Mouse (Mus musculus) stomach, embryonic 16.5 days (tissue): ENCODE data around the gene Rnf41. TPM values are rescaled to one million over a fixed set of nuclear protein-coding genes. Genes with fewer than 3 reads are reported as not detected.
A peak's percentile ranks its signal among the peaks of the same experiment; 100 is the strongest.

Experiments
- ATAC-seq: fragments of 200-750 bp; cut with Nextera tagmentation; 2 replicates; pipeline ENCODE4 v1.8.0; 2017; ENCODE audit warnings: moderate number of reproducible peaks, moderate TSS enrichment; ENCODE audit not compliant: insufficient read depth, low FRiP score
- H3K27ac ChIP-seq: fragments of 300-500 bp; sonication (generic); 2 replicates; pipeline ENCODE4 v1.5.1; 2014; ENCODE audit warnings: low read length
- H3K27me3 ChIP-seq: fragments of 300-500 bp; sonication (generic); 2 replicates; pipeline ENCODE4 v1.6.1; 2014; ENCODE audit warnings: low read length, control low read depth, mixed read lengths; ENCODE audit not compliant: control insufficient read depth, insufficient read depth
- H3K36me3 ChIP-seq: fragments of 300-500 bp; sonication (generic); 2 replicates; pipeline ENCODE4 v1.6.1; 2014; ENCODE audit warnings: low read length; ENCODE audit not compliant: control insufficient read depth, insufficient read depth
- H3K4me1 ChIP-seq: fragments of 300-500 bp; sonication (generic); 2 replicates; pipeline ENCODE4 v1.6.1; 2014; ENCODE audit warnings: low read length, control low read depth, mixed read lengths; ENCODE audit not compliant: control insufficient read depth, insufficient read depth
- H3K4me2 ChIP-seq: fragments of 300-500 bp; sonication (generic); 2 replicates; pipeline ENCODE4 v1.6.1; 2014; ENCODE audit warnings: low read depth, low read length, mixed read lengths
- H3K4me3 ChIP-seq: fragments of 300-500 bp; sonication (generic); replicated peaks from 2 replicates; pipeline ENCODE4 v1.5.1; 2014; ENCODE audit warnings: mild to moderate bottlenecking, low read length
- H3K9ac ChIP-seq: fragments of 300-500 bp; sonication (generic); 2 replicates; pipeline ENCODE4 v1.6.1; 2014; ENCODE audit warnings: low read length
- H3K9me3 ChIP-seq: fragments of 300-500 bp; sonication (generic); replicated peaks from 2 replicates; pipeline ENCODE4 v1.6.1; 2016; ENCODE audit warnings: low read length, control low read depth; ENCODE audit not compliant: control insufficient read depth
- WGBS: fragments of 180-500 bp; shearing (Covaris S2); extraction: QIAGEN DNeasy Blood & Tissue Kit; methylation state at CpG from one replicate; pipeline ENCODE4 v1.1.7; 2014; 5-methylcytosine and 5-hydroxymethylcytosine counted together
- polyA plus RNA-seq: library from polyadenylated mRNA; unstranded; fragments of >200 nt; fragmentation: Nextera tagmentation; extraction: Ambion mirVana; gene quantifications from 2 replicates; pipeline ENCODE4 v1.2.1, GENCODE M21; 2015

Gene Rnf41
- polyA plus RNA-seq, 1 experiment from 2014 or later, result 37.0 TPM

DNA sequence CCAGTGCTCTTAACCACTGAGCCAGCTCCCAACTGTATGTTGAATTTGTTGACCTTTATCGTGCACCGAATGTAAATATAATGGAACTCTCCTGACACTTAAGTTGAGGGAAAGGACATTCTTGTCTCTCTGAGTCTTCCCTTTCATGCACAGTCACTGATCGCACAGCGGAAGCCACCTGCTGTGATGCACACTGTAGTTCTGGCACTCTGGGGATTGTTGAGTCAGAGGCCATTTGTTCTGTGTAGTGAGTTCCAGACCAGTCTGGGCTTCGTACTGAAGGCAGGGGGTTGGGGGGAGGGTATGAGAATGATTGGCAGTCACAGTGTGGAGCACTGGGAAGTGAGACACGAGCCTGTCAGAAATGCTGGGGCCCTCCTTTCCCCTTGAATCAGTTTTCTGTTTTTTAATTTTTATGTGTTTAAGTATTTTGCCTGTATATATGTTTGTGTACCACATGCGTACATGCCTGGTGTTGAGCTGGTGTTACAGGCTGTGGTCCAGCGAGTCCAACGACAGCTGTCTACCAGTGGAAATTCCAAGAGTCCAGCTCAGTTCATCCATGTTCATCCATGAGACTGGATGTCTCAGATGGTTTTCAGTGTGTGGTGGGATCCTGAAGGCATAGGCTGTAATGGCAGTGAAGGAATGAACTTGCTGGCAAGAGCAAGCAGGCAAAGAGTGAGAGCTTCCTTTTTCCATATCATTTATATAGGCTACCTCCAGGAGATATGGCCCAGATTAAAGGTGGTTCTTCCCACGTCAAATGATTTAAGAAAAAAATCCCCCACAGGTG lies 30.1 kb downstream of the Rnf41 start:
- no peaks in the 10 kb centered on the region for H3K27me3 ChIP-seq
- no peaks in the 10 kb centered on the region for H3K9me3 ChIP-seq
- no peak overlapping the region for H3K27ac ChIP-seq
- H3K9ac ChIP-seq, result no peak overlapping the region
- H3K4me3 ChIP-seq, result no peak overlapping the region
- no peak for ATAC-seq
- H3K4me1 ChIP-seq, result no peaks in the 10 kb centered on the region
- 93% methylated on average over 10 of the region's 10 CpGs for WGBS
- H3K4me2 ChIP-seq, result no peak overlapping the region
- H3K36me3 ChIP-seq, result peaks cover 11% of the 10 kb centered on the region; the same call in 1 of the 2 replicates

DNA sequence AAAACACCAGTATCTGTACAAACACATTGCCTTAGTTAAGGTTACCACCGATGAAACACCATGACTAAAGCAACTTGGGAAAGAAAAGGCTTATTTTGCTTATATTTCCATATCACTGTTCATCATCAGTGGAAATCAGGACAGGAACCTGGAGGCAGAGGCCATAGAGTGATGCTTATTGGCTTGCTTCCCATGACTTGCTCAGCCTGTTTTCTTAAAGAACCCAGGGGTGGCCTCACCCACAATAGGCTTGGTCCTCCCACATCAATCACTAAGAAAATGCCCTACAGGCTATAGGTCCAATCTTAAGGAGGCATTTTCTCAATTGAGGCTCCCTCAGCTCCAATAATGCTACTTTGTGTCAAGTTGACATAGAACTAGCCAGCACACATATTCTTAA lies 31.3 kb downstream of the Rnf41 start:
- WGBS, result 91% methylated on average over 1 of the region's 1 CpGs
- H3K27ac ChIP-seq, result no peak overlapping the region
- H3K9ac ChIP-seq, result no peak overlapping the region
- peaks cover 6% of the 10 kb centered on the region; the same call in 1 of the 2 replicates for H3K36me3 ChIP-seq
- H3K4me2 ChIP-seq, result no peak overlapping the region
- H3K9me3 ChIP-seq, result no peaks in the 10 kb centered on the region
- H3K4me1 ChIP-seq, result no peaks in the 10 kb centered on the region
- no peak for ATAC-seq
- H3K27me3 ChIP-seq, result no peaks in the 10 kb centered on the region
- no peak overlapping the region for H3K4me3 ChIP-seq

DNA sequence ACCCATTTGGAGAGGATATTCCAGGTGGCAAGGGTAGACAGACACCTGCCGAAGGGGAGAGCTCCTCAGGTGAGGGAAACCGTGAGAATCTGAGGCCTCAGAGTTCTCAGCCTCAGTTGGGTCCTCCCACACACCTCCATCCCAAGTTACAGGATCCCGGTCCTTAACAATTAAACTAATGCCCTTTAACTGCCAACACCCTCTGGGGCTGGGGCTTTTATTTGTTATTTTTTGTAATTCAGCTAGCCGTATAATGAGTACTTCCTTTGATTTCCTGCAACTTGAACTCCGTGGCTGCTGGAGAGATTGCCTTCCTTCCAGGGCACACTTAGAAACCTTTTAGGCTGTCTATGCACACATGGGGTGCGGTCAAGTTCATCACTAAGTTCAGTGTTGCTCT lies 32.9 kb downstream of the Rnf41 start:
- Histone ChIP-seq H3K9ac (no peak overlapping the region), H3K9me3 (no peaks in the 10 kb centered on the region), H3K4me3 (no peak overlapping the region), H3K27ac (no peak overlapping the region), H3K36me3 (peaks cover 6% of the 10 kb centered on the region; the same call in 1 of the 2 replicates), H3K4me1 (no peaks in the 10 kb centered on the region), H3K4me2 (no peak overlapping the region), H3K27me3 (no peaks in the 10 kb centered on the region)
- no peak for ATAC-seq
- WGBS, result 70% methylated on average over 6 of the region's 6 CpGs

DNA sequence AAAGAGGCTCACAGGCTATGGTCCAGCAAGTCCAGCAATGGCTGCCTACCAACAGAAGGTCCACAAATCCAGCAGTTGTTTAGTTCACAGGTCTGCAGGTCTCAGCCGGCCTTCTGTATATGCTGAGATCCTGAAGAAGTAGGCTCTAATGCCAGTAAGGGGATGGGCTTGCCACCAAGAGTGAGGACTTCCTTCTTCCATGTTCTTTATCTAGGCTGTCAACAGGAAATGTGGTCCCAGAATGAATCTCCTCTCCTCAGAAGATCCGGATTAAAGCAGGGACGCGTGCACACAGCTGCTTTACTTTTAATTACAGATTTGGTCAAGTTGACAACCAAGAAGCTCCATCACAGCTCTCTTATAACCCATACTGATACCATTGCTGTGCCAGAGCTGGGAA lies 34.0 kb downstream of the Rnf41 start:
- Histone ChIP-seq H3K27me3 (no peaks in the 10 kb centered on the region), H3K4me2 (no peak overlapping the region), H3K4me3 (no peak overlapping the region), H3K27ac (no peak overlapping the region), H3K4me1 (no peaks in the 10 kb centered on the region), H3K36me3 (peaks cover 5% of the 10 kb centered on the region; the same call in 1 of the 2 replicates), H3K9ac (no peak overlapping the region), H3K9me3 (no peaks in the 10 kb centered on the region)
- ATAC-seq, result no peak
- 77% methylated on average over 4 of the region's 4 CpGs for WGBS

DNA sequence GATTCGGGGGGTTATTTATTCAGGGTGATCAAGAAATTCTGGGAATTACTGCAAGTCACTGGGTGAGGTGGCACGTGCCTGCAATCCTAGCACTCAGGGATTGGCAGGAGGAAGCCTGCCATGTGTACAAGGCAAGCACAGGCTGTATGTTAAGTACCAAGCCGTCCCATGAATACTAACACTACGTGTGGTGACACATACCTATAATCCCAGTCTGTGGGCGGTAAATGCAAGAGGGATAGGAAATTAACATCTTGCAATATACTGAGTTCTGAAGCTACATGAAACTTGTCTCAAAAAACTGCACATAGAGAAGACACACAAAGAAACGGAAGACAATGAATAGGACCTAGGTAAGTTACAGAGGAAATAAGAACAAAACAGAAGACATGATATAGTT lies 39.6 kb downstream of the Rnf41 start:
- no peak overlapping the region for H3K9ac ChIP-seq
- no peak for ATAC-seq
- no peaks in the 10 kb centered on the region for H3K36me3 ChIP-seq
- H3K4me3 ChIP-seq, result no peak overlapping the region
- H3K4me1 ChIP-seq, result no peaks in the 10 kb centered on the region
- H3K27ac ChIP-seq, result no peak overlapping the region
- H3K27me3 ChIP-seq, result no peaks in the 10 kb centered on the region
- no peak overlapping the region for H3K4me2 ChIP-seq
- no peaks in the 10 kb centered on the region for H3K9me3 ChIP-seq
- 74% methylated on average over 6 of the region's 6 CpGs for WGBS

DNA sequence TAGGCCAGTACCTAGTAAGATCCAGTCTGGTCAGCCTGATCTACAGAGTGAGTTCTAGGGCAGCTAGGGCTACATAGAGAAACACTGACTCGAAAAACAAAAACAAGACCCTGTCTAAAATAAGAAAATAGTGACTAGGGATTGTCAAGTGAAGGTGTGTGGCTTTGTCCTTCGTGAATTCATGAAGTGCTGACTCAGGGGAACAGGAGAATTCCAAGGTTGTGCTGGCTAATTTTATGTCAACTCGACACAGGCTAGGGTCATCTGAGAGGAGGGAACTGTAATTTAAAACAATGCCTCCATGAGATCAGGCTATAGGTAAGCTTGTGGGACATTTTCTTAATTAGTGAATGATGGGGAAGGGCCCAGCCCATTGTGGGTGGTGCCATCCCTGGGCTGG lies 43.0 kb downstream of the Rnf41 start:
- WGBS, result 75% methylated on average over 3 of the region's 3 CpGs
- Histone ChIP-seq H3K27ac (no peak overlapping the region), H3K4me2 (no peak overlapping the region), H3K4me3 (no peak overlapping the region), H3K36me3 (no peaks in the 10 kb centered on the region), H3K9me3 (no peaks in the 10 kb centered on the region), H3K27me3 (no peaks in the 10 kb centered on the region), H3K9ac (no peak overlapping the region), H3K4me1 (no peaks in the 10 kb centered on the region)
- ATAC-seq, result no peak

DNA sequence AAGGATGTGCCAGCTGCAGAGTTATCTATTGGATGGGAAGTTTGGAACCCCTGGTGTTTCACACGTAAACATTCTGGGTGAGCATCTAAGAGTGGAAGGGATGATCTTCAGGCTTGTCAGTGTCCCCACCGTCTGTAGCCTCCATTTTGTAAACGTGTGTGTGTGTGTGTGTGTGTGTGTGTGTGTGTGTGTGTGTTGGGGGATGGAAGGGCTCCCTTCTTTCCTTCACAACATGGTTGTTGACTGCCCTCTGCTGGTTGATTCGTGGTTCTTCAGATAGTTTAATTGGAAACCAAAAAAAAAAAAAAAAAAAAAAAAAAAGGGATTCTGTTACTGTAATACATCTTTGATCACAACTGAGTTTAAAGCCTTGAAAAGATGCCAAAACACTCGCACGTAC lies 43.8 kb downstream of the Rnf41 start:
- Histone ChIP-seq H3K4me3 (no peak overlapping the region; the same call in 1 of the 2 replicates), H3K9ac (no peak overlapping the region), H3K27me3 (no peaks in the 10 kb centered on the region), H3K27ac (no peak overlapping the region), H3K4me1 (peaks cover 2% of the 10 kb centered on the region), H3K36me3 (no peaks in the 10 kb centered on the region), H3K9me3 (no peaks in the 10 kb centered on the region), H3K4me2 (peak overlapping the region; percentile 28; the same call in 1 of the 2 replicates)
- ATAC-seq, result no peak
- WGBS, result 2% methylated on average over 6 of the region's 6 CpGs

DNA sequence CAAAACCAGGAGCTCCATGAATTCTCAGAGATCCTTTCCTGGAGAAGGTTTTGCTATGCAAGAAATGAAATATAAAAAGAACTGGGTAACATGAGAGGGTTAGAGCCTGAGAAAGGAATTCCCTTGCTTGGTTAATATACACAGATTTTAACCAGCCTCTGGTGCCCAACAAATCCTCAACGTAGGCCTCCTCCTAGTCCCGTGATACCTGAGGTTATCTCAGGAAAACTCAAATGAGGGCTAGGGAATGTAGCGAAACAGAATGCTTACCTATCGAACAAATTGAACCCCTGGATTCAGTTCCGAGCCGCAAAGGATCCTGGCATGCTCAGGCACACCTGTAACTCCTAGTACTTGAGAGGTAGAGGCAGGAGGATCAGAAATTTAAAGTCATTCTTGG lies 46.2 kb downstream of the Rnf41 start:
- ATAC-seq, result no peak
- Histone ChIP-seq H3K4me1 (peaks cover 12% of the 10 kb centered on the region), H3K4me3 (no peak overlapping the region), H3K9me3 (no peaks in the 10 kb centered on the region), H3K4me2 (no peak overlapping the region), H3K27ac (no peak overlapping the region), H3K9ac (no peak overlapping the region), H3K36me3 (no peaks in the 10 kb centered on the region), H3K27me3 (no peaks in the 10 kb centered on the region)
- WGBS, result 84% methylated on average over 6 of the region's 6 CpGs

DNA sequence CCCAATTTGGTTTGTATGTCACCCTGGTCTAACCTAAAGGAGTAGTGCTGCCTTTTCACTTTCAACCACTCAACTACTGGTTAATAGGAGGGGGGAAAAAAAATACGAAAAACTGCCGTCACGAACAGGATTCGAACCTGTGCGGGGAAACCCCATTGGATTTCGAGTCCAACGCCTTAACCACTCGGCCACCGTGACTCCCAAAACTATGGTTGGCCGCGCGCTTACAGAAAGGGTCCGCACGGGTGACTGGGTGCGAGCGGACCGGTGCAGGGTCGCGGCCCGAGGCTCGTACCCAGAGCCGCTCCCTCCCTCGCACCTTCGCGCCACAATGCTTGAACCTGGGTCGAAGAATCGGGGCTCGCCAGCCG lies 46.9 kb downstream of the Rnf41 start:
- peak overlapping the region; percentile 71 for H3K4me2 ChIP-seq
- peak overlapping the region; percentile 99 for H3K9ac ChIP-seq
- H3K4me3 ChIP-seq, result peak overlapping the region; percentile 91
- no peaks in the 10 kb centered on the region for H3K36me3 ChIP-seq
- H3K27ac ChIP-seq, result peak overlapping the region; percentile 96
- H3K4me1 ChIP-seq, result peaks cover 12% of the 10 kb centered on the region
- H3K27me3 ChIP-seq, result no peaks in the 10 kb centered on the region
- under 1% methylated on average over 29 of the region's 29 CpGs for WGBS
- H3K9me3 ChIP-seq, result no peaks in the 10 kb centered on the region
- peak; percentile 51 for ATAC-seq
